Mouse (Mus musculus) regulatory T cell (primary cell): ENCODE measurements around the gene Slc1a6.
"Not testable (repeated sequence)": the region's sequence is repeated elsewhere in the genome, so short reads cannot be mapped to it uniquely, and the experiment has no call there.

Experiments
- in situ Hi-C: fragments of 300-600 bp; cut with MboI, MseI; formaldehyde crosslinking; loops from one replicate; pipeline ENCODE4 v1.15.1; 2025; ENCODE audit warnings: high pct_unique_total_duplicates

Slc1a6 gene

GRCm38 (mm10) chr10:78779981-78780651, at the start of gene Slc1a6:
Gene Slc1a6 (plus strand): TSS chr10:78780496.
- in situ Hi-C loops: no loop called here

GRCm38 (mm10) chr10:78739821-78740220, 40.5 kb upstream of the Slc1a6 start:
- in situ Hi-C loops: no loop called here

GRCm38 (mm10) chr10:78743721-78744120, 36.6 kb upstream of the Slc1a6 start:
- in situ Hi-C loops: no loop called here

- in situ Hi-C loops: no loop called here
These were observed 34.7 kb upstream of the Slc1a6 start for GRCm38 (mm10) chr10:78745453-78746232.

DNA sequence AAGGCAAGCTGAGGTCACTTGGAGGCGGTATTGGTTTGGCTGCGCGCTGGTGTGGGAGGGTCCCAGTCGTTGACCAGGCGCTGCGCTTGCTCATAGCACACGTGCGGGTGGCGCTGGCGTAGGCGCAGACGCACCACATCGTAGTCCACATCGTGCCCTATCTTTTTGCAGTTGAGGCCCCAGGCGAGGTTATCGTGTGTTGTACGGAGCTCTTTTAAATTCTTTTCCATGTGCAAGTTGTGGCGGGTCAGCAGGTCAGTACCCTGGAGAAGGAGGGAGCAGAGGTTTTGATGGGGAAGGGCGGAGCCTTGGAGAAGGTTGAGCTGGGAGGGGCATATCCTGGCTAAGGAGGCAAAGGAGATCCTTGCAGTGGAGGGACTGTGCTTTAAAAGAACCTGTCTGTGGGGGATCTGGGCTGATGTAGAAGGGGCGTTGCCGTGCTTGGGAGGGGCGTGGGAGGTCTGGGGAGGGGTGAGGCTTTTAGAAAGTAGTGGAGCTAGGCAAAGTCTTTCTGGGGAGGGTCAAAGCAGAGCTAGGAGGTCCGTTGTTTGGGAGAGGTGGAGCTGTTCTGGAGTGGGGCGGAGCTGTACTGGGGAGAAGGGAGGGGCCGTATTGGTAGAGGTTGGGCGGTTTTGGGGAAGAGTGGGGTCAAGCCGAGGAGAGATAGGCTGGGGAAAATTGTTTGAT, 33.1 kb upstream of the Slc1a6 start:
- in situ Hi-C loops: no loop called here

- in situ Hi-C loops: no loop called here
These were observed 32.1 kb upstream of the Slc1a6 start for GRCm38 (mm10) chr10:78748161-78748560.

- in situ Hi-C loops: no loop called here
These were observed 31.4 kb upstream of the Slc1a6 start for GRCm38 (mm10) chr10:78748946-78749345.

GRCm38 (mm10) chr10:78752452-78753191, 27.7 kb upstream of the Slc1a6 start, which contains the start of gene Ccdc105:
Gene Ccdc105 (minus strand): TSS chr10:78753065.
- in situ Hi-C loops: no loop called here

DNA sequence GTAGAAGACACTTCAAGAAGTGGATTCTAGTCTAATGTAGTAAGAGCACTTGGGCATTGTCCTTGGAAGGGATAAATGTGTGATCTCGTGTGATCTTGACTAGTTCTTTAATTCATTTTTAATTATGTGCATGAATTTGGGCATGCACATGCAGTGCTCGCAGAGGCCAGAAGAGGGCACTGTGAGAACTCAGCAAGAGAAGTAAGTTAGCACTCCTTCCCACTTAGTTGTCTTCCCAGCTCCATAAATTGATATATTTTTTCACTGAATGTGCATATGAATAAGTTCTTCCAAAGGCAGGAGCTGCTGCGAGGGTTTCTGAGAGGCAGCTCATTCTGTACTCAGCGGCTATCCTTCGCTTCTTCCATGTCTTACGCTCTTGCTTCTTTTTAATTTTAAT, 24.3 kb upstream of the Slc1a6 start:
- in situ Hi-C loops: loop anchor here (5.0 kb wide), 1 partner anchor 361 kb away; no protein-coding TSS in a partner anchor

DNA sequence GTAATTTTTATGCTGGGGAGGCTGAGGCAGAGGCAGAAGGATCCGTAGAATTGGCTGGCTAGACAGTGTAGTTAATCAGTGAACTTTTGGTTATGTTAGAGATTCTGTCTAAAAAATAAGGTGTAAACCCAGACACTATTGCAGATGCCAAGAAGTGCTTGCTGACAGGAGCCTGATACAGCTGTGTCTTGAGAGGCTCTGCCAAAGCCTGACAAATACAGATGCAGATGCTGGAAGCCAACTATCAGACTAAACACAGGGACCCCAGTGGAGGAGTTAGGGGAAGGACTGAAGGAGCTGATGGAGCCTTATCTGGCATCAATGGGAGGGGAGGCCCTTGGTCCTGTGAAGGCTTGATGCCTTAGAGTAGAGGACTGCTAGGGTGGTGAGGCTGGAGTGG, 14.7 kb upstream of the Slc1a6 start:
- in situ Hi-C loops: no loop called here

DNA sequence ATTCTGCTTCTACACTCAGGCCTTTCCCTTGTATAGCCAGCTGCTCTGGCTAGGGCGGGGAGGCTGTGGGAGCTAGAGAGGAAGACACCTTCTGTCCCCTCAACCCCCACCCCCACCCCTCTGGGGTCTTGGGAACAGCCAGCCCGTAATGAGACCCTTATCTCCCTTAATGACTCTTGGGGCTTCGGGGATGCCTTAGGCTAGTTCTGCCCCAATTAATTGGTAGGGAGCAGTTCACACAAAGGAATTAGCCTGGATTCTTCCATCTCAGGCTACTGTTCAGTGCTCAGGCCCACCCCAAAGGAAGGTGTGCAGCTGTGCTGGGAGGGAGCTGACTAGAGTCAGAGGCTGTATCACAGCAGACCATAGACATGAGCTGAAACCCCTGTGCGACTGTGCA, 4.5 kb upstream of the Slc1a6 start:
- in situ Hi-C loops: no loop called here

DNA sequence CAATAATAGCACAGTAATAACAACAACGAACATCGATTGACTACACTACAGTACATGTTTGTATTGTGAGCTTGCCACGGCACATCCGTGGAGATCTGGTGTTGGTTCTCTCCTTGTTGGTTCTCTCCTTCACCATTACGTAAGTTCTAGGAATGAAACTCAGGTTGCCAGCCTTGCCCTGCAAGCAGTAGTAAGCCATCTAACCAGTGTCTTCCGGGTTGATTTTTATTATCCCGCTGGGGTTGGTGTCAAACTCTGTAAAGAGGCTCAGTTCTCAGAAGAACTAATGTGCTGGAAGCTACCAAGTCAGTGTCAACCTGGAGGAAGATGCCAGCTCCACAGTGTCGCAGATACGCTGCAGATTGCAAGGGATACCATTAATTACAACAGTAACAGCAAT, 769 bp upstream of the Slc1a6 start:
- in situ Hi-C loops: no loop called here

DNA sequence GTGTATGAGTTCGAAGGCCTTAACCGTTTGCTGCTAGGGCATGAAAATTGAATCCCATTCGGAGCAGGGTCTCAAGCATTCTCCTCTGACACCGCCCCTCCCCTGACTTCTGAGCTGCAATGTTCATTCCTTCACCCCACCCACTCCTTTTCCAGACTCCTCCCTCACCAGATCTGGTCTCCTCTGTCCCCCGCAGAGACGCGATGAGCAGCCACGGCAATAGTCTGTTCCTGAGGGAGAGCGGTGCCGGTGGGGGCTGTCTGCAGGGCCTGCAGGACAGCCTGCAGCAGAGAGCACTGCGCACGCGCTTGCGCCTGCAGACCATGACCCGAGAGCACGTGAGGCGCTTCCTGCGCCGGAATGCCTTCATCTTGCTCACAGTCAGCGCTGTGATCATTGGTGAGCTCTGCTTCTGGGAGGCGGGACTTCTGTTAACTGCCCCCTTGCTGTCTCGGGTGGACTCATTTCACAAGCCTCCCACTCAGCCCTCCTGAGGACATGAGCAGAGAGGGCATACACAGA, 7.3 kb downstream of the Slc1a6 start:
- in situ Hi-C loops: no loop called here

DNA sequence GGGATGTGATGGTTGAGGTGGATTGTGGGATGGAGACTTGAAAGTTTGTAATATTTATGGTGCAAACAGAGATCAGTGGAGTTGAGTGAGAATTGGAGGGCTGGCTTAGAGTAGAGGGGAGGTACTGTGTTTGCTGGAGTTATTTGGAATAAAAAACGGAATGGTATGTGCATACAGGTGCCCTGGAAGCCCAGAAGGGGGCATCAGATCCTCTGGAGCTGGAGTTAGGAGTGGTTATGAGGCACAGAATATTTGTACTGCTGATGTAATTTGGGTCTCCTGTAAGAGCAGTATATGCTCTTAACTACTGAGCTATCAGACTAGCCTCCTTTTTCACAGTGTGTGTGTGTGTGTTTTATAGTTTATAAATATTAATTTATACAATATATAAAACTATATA, 10.3 kb downstream of the Slc1a6 start:
- in situ Hi-C loops: no loop called here

- in situ Hi-C loops: no loop called here
These were observed 21.2 kb downstream of the Slc1a6 start for GRCm38 (mm10) chr10:78801449-78801848.

GRCm38 (mm10) chr10:78812358-78813060, 32.2 kb downstream of the Slc1a6 start:
- in situ Hi-C loops: no loop called here

DNA sequence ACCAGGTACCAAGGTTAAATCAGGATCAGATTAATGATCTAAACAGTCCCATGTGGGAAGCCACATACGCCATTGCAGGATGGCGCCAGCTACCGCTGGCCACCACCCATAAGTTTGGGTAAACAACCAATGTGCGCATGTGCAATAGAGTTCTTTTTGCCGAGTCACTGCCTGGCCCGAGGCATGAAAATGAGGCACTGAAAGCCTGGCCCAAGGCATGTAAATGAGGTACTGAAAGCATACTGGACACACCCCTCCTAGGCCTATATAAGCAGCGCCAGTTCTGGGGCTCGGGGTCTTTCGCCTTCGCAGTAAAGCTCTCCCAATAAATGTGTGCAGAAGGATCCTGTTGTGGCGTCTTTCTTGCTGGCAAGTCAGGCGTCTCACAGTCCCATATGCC, 60.2 kb downstream of the Slc1a6 start:
- in situ Hi-C loops: not testable (repeated sequence)

- in situ Hi-C loops: no loop called here
These were observed 71.8 kb downstream of the Slc1a6 start, which contains the start of gene Olfr1356 for GRCm38 (mm10) chr10:78852066-78852465. Gene Olfr1356 (minus strand): TSS chr10:78852166.
